Mouse (Mus musculus) limb, embryonic 14.5 days (tissue): ENCODE measurements around the gene Fgfr2. TPM values are rescaled to one million over a fixed set of nuclear protein-coding genes. Genes with fewer than 3 reads are reported as not detected.

ENCODE experiments used
- ATAC-seq: fragments of 200-750 bp; cut with Nextera tagmentation; 2 replicates; pipeline ENCODE4 v1.8.0; 2017; ENCODE audit warnings: low read depth, moderate number of reproducible peaks, moderate TSS enrichment; ENCODE audit not compliant: low FRiP score
- DNase-seq: peaks from one replicate; pipeline ENCODE4 v3.0.0-alpha.2; 2015; ENCODE audit warnings: low spot score
- H3K27ac ChIP-seq: fragments of 300-500 bp; sonication (generic); replicated peaks from 2 replicates; pipeline ENCODE4 v1.5.1; 2014; ENCODE audit warnings: low read depth, mild to moderate bottlenecking, low read length, moderate library complexity, mixed read lengths
- H3K27me3 ChIP-seq: fragments of 300-500 bp; sonication (generic); 2 replicates; pipeline ENCODE4 v1.6.1; 2014; ENCODE audit warnings: low read length, mixed read lengths; ENCODE audit not compliant: control insufficient read depth, insufficient read depth
- H3K36me3 ChIP-seq: fragments of 300-500 bp; sonication (generic); 2 replicates; pipeline ENCODE4 v1.6.1; 2014; ENCODE audit warnings: mild to moderate bottlenecking, low read length, moderate library complexity, mixed read lengths; ENCODE audit not compliant: control insufficient read depth, insufficient read depth
- H3K4me1 ChIP-seq: fragments of 300-500 bp; sonication (generic); 2 replicates; pipeline ENCODE4 v1.6.1; 2014; ENCODE audit warnings: antibody characterized with exemption, low read length, mixed read lengths; ENCODE audit not compliant: control insufficient read depth, insufficient read depth
- H3K4me2 ChIP-seq: fragments of 300-500 bp; sonication (generic); replicated peaks from 2 replicates; pipeline ENCODE4 v1.6.1; 2014; ENCODE audit warnings: low read depth, mild to moderate bottlenecking, low read length, moderate library complexity; ENCODE audit not compliant: severe bottlenecking
- H3K4me3 ChIP-seq: fragments of 300-500 bp; sonication (generic); replicated peaks from 2 replicates; pipeline ENCODE4 v1.5.1; 2014; ENCODE audit warnings: low read length
- H3K9ac ChIP-seq: fragments of 300-500 bp; sonication (generic); 2 replicates; pipeline ENCODE4 v1.6.1; 2014; ENCODE audit warnings: mild to moderate bottlenecking, low read depth, low read length, moderate library complexity; ENCODE audit not compliant: severe bottlenecking
- H3K9me3 ChIP-seq: fragments of 300-500 bp; sonication (generic); 2 replicates; pipeline ENCODE4 v1.6.1; 2016; ENCODE audit warnings: low read length; ENCODE audit not compliant: control insufficient read depth
- POLR2A ChIP-seq: fragments of 200-500 bp; IDR thresholded peaks from 2 replicates; pipeline ENCODE4 v1.8.0; 2012; ENCODE audit warnings: inconsistent platforms, mild to moderate bottlenecking, moderate library complexity, borderline replicate concordance; ENCODE audit not compliant: insufficient read depth, insufficient read length; ENCODE audit errors: extremely low read depth
- WGBS: fragments of 180-500 bp; shearing (Covaris S2); extraction: QIAGEN DNeasy Blood & Tissue Kit; methylation state at CpG from one replicate; pipeline ENCODE4 v1.1.7; 2014; 5-methylcytosine and 5-hydroxymethylcytosine counted together
- polyA plus RNA-seq, 2 experiments: library from polyadenylated mRNA; depleted of rRNA in 1 of 2; stranded (reverse) in 1 of 2; unstranded in 1 of 2; fragments of >200 nt; fragmentation: Nextera tagmentation in 1 of 2; extraction: Ambion mirVana in 1 of 2; gene quantifications; 2 replicates each; pipeline versions ENCODE4 v1.2.1 to v1.2.3; 2012 to 2014

Fgfr2 gene
- polyA plus RNA-seq, 2 experiments: 131 to 133 TPM

DNA sequence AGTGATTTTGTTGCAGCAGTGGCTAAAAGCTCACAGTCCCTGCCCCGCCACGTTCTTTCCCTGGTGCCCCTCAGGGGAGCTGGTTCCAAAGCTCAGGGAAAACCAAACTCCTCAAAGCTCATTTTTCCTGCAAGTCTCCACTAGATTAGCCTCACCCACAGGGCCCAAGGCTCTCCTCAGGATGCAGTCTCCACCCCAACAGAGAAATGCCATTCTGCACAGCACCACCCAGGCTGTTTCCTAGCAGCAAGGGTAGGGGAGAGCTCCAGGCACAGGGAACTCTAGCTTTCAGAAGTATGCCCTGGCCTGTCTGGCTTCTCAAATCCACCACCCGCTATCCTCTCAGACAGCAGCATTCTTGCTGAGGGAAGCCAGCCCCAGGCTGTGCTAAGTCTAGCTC, 888.9 kb downstream of the Fgfr2 start:
- ATAC-seq: no peak
- Histone ChIP-seq H3K27me3 (no peaks in the 10 kb centered on the region), H3K9ac (no peak overlapping the region), H3K27ac (no peak overlapping the region), H3K36me3 (peaks cover 23% of the 10 kb centered on the region), H3K4me1 (no peaks in the 10 kb centered on the region), H3K4me2 (no peak overlapping the region), H3K4me3 (no peak overlapping the region), H3K9me3 (no peaks in the 10 kb centered on the region)
- no peak for DNase-seq
- TF ChIP-seq POLR2A: no peak
- WGBS: 44% methylated on average over 3 of the region's 3 CpGs

- Histone ChIP-seq H3K4me1 (no peaks in the 10 kb centered on the region), H3K36me3 (peaks cover 23% of the 10 kb centered on the region), H3K4me3 (no peak overlapping the region), H3K9ac (no peak overlapping the region), H3K9me3 (no peaks in the 10 kb centered on the region), H3K4me2 (no peak overlapping the region), H3K27me3 (no peaks in the 10 kb centered on the region), H3K27ac (no peak overlapping the region)
- ATAC-seq: no peak
- no peak for TF ChIP-seq POLR2A
- WGBS: 74% methylated on average over 4 of the region's 4 CpGs
- DNase-seq: no peak
Measured at GRCm38 (mm10) chr7:132233732-132234131, 889.4 kb downstream of the Fgfr2 start.

DNA sequence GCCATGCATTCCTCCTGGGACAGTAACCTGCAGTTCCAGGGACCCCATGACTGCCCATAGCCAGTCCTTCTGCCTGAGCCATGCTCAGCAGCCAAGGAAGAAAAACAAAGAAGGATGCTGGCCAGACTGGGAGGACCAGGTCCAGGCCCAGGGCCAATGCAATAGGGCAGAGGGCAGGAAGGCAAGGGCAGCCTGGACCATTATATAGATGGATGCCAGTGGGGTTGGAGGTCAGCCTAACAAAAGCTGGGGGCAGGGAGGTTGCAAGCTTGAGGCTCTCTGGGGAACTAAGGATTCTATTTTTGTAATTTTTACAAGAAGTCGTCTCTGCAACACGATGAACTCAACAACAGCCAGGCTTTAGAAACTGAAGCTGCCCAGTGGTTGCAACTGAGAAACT, 890.2 kb downstream of the Fgfr2 start:
- Histone ChIP-seq H3K4me1 (no peaks in the 10 kb centered on the region), H3K27ac (no peak overlapping the region), H3K9ac (no peak overlapping the region), H3K9me3 (no peaks in the 10 kb centered on the region), H3K4me3 (no peak overlapping the region), H3K27me3 (no peaks in the 10 kb centered on the region), H3K4me2 (no peak overlapping the region), H3K36me3 (peaks cover 19% of the 10 kb centered on the region)
- TF ChIP-seq POLR2A: no peak
- ATAC-seq (no peak), DNase-seq (no peak)
- WGBS: 46% methylated on average over 2 of the region's 2 CpGs

DNA sequence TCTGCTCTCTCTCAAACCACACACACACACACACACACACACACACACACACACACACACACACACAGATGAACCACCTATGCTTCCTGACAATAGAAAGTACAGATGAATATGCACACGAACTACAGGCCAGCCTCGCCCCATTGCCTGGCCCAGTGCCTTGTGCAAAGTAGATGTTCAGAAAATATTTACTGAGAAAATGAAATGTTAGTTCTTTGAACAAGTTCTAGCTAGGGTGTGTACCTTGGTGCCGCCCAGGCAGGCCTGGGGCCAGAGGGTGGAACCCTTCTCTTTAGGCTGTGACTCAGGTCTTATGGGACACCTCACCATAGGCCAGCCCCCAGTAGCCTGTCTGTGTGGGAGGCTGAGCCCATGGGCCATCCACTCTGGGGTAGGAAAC, 891.7 kb downstream of the Fgfr2 start:
- TF ChIP-seq POLR2A: no peak
- Histone ChIP-seq H3K4me1 (peaks cover 5% of the 10 kb centered on the region; the same call in 1 of the 2 replicates), H3K9ac (no peak overlapping the region), H3K4me2 (no peak overlapping the region), H3K27me3 (no peaks in the 10 kb centered on the region), H3K36me3 (peaks cover 6% of the 10 kb centered on the region; the same call in 1 of the 2 replicates), H3K9me3 (no peaks in the 10 kb centered on the region), H3K4me3 (no peak overlapping the region), H3K27ac (no peak overlapping the region)
- ATAC-seq (no peak), DNase-seq (no peak)
- 81% methylated on average over 3 of the region's 3 CpGs for WGBS

- Histone ChIP-seq H3K4me3 (no peak overlapping the region), H3K4me2 (no peak overlapping the region), H3K9ac (no peak overlapping the region), H3K4me1 (peaks cover 5% of the 10 kb centered on the region; the same call in 1 of the 2 replicates), H3K9me3 (no peaks in the 10 kb centered on the region), H3K36me3 (peaks cover 3% of the 10 kb centered on the region; the same call in 1 of the 2 replicates), H3K27ac (no peak overlapping the region), H3K27me3 (no peaks in the 10 kb centered on the region)
- WGBS: 71% methylated on average over 3 of the region's 3 CpGs
- TF ChIP-seq POLR2A: no peak
- DNase-seq (no peak), ATAC-seq (no peak)
Measured at GRCm38 (mm10) chr7:132230961-132231360, 892.2 kb downstream of the Fgfr2 start.
